Mouse (Mus musculus): Measurements from ENCODE around the gene Zbtb44. TPM values are rescaled to one million over a fixed set of nuclear protein-coding genes. Genes with fewer than 3 reads are reported as not detected.

Zbtb44 gene
- total RNA-seq, 4 experiments from 2014 or later, result 35.5 to 49.7 (median 40.8) TPM

DNA sequence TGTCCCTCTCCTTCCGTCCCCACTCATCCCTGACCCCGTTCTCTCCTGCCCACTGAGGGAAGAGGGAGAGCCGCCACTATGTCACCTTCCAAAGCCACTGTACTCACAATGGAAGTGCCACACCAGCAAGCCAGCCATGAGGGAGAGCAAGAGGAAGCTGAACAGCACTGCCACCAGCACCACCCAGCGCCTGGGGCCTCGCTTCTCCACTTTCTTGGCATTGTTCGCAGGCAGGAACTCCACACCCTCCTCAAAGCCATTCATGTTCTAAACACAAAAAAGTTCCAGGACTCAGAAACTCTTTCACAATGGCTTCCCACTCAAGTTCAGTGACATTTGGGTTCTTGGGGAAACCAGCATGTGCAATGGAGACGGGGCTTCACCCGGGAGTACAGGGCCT, 78.0 kb downstream of the Zbtb44 start:
- DNase-seq (ENCODE audit: low spot score in 2 of 2), result no peak

DNA sequence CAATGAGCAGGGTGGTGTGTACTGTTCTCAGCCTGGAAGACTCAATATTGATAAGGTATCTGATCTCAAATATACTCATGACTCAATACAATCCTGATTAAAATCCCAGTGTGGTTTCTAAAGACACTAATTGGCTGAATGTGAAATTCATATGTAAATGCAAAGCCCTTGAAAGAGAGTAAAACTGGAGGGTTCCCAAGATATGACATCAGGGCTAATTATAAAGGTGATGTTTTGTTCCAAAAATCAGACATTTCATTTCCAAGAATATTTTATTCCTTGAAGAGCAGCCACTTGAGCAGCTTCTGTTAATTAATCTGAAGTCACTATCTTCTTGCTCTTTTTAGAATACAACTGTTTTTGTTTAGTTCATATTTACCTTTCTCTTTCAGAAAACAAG, 85.1 kb downstream of the Zbtb44 start:
- no peak for DNase-seq (ENCODE audit: low spot score in 2 of 2)

DNA sequence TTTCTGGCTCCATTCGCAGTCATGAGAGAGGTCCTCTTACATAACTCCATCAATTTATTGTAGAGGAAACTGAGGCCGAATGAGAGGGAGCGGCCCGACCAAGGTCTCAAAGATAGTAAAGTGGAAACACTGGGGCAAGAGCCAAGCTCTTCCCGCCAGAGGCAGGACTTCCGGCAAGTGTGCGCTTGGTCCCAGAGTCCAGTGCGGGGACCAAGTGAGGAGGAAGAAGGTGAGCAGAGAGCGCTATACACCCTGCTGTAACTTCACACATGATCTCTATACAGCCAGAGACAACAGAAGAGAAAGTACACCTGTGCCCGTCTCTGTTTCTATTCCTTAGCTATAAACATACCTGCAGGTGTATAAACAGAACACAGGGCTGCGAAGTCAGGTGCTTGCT, 86.6 kb downstream of the Zbtb44 start:
- DNase-seq (ENCODE audit: low spot score in 2 of 2), result no peak

DNA sequence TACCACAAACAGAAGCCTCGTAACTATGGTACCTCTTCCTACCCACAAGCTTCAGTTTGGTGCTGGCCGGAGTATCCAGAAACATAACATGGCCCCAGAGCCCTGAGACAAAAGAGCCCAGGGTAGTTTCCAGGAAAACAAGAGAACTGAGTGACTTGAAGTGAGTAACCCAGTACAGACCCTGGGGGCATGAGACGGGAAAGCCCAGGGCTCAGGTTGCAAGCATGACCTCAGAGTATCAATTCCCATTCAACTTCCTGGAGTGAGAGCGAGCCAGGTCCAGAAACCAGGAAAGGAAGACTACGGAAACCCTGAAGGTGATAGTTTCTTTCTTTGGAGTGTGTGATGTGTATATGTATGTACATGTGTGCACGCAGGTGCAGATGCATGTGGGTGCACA, 87.0 kb downstream of the Zbtb44 start:
- DNase-seq (ENCODE audit: low spot score in 2 of 2), result no peak

DNA sequence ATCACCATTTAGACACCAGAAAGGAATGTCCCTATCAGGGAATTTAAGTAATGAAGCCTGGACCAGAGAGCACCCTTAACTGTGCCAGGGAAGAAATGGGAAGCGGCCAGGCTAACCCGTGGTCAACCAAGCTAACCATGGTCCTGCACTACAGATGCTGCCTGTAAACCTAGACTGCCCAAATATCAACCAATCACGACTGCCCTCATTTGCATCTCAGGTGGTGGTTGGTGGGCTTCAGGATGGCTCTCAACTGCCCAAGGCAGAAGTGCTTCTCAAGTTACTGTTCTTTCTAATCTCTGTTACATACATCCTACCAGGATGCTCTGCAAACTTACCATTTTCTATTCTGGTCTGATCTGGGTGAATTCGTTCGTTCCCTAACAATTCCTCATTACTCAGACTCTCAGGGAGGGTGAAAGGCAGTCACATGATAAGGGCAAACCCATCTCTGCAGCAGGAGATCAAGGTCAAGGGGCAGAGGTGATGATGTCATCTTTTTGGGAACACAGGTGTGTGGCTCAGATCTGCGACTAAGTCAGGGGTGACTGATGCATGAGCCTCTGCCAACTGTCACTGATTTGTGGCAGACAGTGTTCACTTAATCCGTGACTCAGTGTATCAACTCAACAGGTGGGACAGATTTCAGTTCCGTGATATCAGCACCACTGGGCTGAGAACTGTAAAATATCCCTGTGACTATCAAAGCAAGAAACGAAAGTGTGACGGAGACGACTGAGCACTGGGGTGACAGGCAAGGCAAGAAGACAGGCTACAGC, 88.3 kb downstream of the Zbtb44 start:
- no peak for DNase-seq (ENCODE audit: low spot score in 2 of 2)

DNA sequence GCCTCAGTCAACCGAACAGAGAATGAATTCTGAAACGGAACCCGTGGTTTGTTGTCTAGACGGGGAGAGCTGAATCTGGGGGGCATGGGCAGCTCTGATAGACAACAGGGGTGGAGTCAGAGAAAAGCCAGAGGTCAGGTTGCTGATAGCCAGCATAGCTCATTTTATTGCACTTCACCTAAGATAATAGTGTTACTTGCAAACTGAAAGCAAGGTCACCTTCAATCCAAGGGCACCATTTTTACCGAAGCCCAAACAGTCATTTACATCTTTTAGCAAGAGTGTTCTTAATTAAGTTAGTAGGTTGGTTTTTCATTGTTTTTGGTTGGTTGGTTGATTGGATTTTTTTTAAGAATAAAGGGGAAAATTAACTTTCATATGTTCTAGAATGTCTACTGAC, 89.0 kb downstream of the Zbtb44 start:
- DNase-seq (ENCODE audit: low spot score in 2 of 2), result no peak

DNA sequence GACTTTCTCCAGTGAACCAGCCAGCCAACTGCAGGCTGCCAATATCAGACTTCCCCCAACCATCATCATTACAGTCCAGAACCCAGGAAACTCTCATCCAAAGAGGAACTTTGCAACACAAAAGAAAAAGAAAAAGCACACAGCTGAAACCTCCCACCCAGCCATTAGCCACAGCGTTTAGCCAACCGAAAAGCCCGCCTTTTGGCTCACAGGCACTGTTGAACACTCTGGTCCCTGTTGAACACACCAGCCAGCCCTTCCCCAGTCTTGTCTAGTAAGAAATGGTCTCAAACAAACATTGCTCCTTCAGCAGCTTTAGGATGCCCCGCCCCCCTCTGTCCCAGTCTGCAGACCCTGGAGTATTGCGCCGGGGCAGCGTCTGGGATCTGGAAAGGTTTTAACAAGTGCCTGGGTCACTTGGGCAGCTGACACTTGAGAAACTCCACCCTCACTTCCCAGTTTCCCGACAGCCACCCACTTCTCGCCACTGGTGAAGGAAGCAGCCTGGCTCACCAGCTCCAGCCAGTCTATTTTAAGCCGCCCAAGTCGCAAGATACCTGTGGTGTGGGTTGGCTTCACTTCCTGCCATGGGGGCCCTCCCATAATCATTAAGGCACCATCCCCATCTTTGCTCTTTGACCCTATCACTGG, 89.6 kb downstream of the Zbtb44 start:
- DNase-seq (ENCODE audit: low spot score in 2 of 2), result no peak

DNA sequence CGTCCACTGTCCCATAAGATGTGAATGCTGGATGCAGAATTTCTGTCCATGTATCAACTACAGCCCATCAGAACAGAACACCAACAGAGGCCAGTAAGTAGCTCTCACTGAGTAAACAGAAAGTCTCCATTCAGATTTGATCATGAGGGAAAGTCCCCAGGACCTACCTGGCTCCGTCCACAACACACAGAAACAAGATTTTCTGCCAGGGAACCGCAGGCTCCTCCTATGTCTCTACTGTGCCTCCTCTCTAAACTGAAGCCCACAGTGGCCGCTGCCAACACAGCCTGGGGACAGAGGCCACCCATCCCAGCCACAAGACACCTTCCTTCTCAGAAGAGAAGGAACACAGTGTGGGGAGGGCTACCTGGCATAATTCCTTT, 90.1 kb downstream of the Zbtb44 start:
- DNase-seq (ENCODE audit: low spot score in 2 of 2), result no peak

DNA sequence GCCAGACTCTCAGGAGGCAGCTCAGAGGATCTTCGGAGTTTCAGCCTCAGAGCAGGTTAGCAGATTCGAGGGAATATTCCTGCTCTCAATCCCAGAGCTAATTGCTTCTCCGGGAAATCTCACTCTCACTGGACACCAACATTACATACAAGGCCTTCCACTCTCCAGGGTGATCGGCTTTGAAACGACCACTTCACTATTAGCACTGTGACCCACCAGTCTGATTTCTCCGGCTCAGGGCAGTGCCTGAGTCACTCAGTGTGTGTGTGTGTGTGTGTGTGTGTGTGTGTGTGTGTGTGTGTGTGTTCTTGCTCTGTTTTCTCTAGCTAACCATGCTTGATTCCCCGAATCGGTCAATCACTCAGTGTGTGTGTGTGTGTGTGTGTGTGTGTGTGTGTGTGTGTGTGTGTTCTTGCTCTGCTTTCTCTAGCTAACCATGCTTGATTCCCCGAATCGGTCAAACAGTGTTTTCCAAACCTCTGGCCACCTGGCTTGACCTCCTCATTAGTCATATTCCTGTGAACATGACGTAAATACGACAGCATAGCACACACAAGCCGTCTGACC, 92.1 kb downstream of the Zbtb44 start:
- no peak for DNase-seq (ENCODE audit: low spot score in 2 of 2)

Other genes starting within 250 kb of the Zbtb44 start
- gene Adamts15, start 108.2 kb upstream of the Zbtb44 start, total RNA-seq (2022), result 1 to 10 TPM; 4.2 to 5.0 (median 4.7) TPM
- gene Adamts8, start 88.1 kb upstream of the Zbtb44 start, total RNA-seq (2022), result 1 to 10 TPM; 2.9 to 3.8 (median 3.0) TPM
- 1 to 10 TPM in 3 of 4 experiments, under 1 TPM in 1; 0.96 to 9.2 (median 4.0) TPM for gene St14, start 101.2 kb downstream of the Zbtb44 start, total RNA-seq (2022)
- gene Aplp2, start 181.2 kb downstream of the Zbtb44 start, total RNA-seq (2022), result 100 to 1,000 TPM; 531 to 605 (median 581) TPM
- 10 to 100 TPM; 16.5 to 20.0 (median 17.2) TPM for gene Prdm10, start 249.9 kb downstream of the Zbtb44 start, total RNA-seq (2022)